Mouse (Mus musculus): Measurements from ENCODE around the gene Rcl1. TPM values are rescaled to one million over a fixed set of nuclear protein-coding genes. Genes with fewer than 3 reads are reported as not detected.

Gene Rcl1
- 42.1 and 43.8 TPM in 2 replicates for polyA plus RNA-seq (2016; fragmentation: Nextera tagmentation; extraction: Ambion mirVana)

GRCm38 (mm10) chr19:29100874-29101542, at the start of gene Rcl1:
Gene Rcl1 (plus strand): TSS chr19:29101375.
- no peaks in the 10 kb centered on the region for H3K9me3 ChIP-seq
- peak within 1 kb of the TSS; percentile 80 for H3K4me3 ChIP-seq (replicated peaks)
- H3K27me3 ChIP-seq, result 0 out of 2 replicates have a peak, but pooled peaks cover 9% of the 10 kb centered on the region
- H3K4me2 ChIP-seq, result peak within 1 kb of the TSS; percentile 81
- WGBS, result under 1% methylated on average over 58 of the region's 58 CpGs
- peak; percentile 100 for ATAC-seq (ENCODE audit: low FRiP score)
- H3K27ac ChIP-seq, result peak within 1 kb of the TSS; percentile 50
- H3K36me3 ChIP-seq (replicated peaks), result no peaks in the 10 kb centered on the region
- H3K4me1 ChIP-seq, result peaks cover 13% of the 10 kb centered on the region
- H3K9ac ChIP-seq, result peak within 1 kb of the TSS; percentile 71

GRCm38 (mm10) chr19:29052786-29053185, 48.4 kb upstream of the Rcl1 start:
- no peak for ATAC-seq (ENCODE audit: low FRiP score)
- H3K4me2 ChIP-seq, result no peak overlapping the region
- 90% methylated on average over 12 of the region's 12 CpGs for WGBS
- no peaks in the 10 kb centered on the region for H3K36me3 ChIP-seq (replicated peaks)
- no peaks in the 10 kb centered on the region for H3K27me3 ChIP-seq
- H3K27ac ChIP-seq, result no peak overlapping the region
- H3K9me3 ChIP-seq, result no peaks in the 10 kb centered on the region
- H3K4me1 ChIP-seq, result peaks cover 4% of the 10 kb centered on the region
- H3K4me3 ChIP-seq (replicated peaks), result no peak overlapping the region
- H3K9ac ChIP-seq, result no peak overlapping the region

- no peaks in the 10 kb centered on the region for H3K27me3 ChIP-seq
- no peak overlapping the region for H3K4me3 ChIP-seq (replicated peaks)
- H3K36me3 ChIP-seq (replicated peaks), result no peaks in the 10 kb centered on the region
- H3K4me1 ChIP-seq, result no peaks in the 10 kb centered on the region
- H3K9me3 ChIP-seq, result no peaks in the 10 kb centered on the region
- H3K4me2 ChIP-seq, result no peak overlapping the region
- no peak for ATAC-seq (ENCODE audit: low FRiP score)
- H3K9ac ChIP-seq, result no peak overlapping the region
- 88% methylated on average over 6 of the region's 6 CpGs for WGBS
- no peak overlapping the region for H3K27ac ChIP-seq
Measured at GRCm38 (mm10) chr19:29054594-29054993, 46.6 kb upstream of the Rcl1 start.

GRCm38 (mm10) chr19:29055469-29055868, 45.7 kb upstream of the Rcl1 start:
- Histone ChIP-seq H3K9me3 (no peaks in the 10 kb centered on the region), H3K4me2 (no peak overlapping the region), H3K27ac (no peak overlapping the region), H3K4me1 (peaks cover 4% of the 10 kb centered on the region), H3K4me3 (replicated peaks) (no peak overlapping the region), H3K9ac (no peak overlapping the region), H3K36me3 (replicated peaks) (no peaks in the 10 kb centered on the region), H3K27me3 (no peaks in the 10 kb centered on the region)
- ATAC-seq (ENCODE audit: low FRiP score), result no peak
- 84% methylated on average over 4 of the region's 4 CpGs for WGBS

- Histone ChIP-seq H3K27me3 (no peaks in the 10 kb centered on the region), H3K9ac (no peak overlapping the region), H3K36me3 (replicated peaks) (no peaks in the 10 kb centered on the region), H3K4me3 (replicated peaks) (no peak overlapping the region), H3K4me1 (peaks cover 10% of the 10 kb centered on the region), H3K27ac (no peak overlapping the region), H3K9me3 (no peaks in the 10 kb centered on the region), H3K4me2 (no peak overlapping the region)
- ATAC-seq (ENCODE audit: low FRiP score), result no peak
- 88% methylated on average over 5 of the region's 5 CpGs for WGBS
Measured at GRCm38 (mm10) chr19:29058741-29059140, 42.4 kb upstream of the Rcl1 start.

GRCm38 (mm10) chr19:29059688-29060087, 41.5 kb upstream of the Rcl1 start:
- Histone ChIP-seq H3K4me2 (no peak overlapping the region), H3K27me3 (no peaks in the 10 kb centered on the region), H3K9me3 (no peaks in the 10 kb centered on the region), H3K36me3 (replicated peaks) (no peaks in the 10 kb centered on the region), H3K9ac (no peak overlapping the region), H3K27ac (no peak overlapping the region), H3K4me1 (peaks cover 10% of the 10 kb centered on the region), H3K4me3 (replicated peaks) (no peak overlapping the region)
- no peak for ATAC-seq (ENCODE audit: low FRiP score)
- 89% methylated on average over 2 of the region's 2 CpGs for WGBS

GRCm38 (mm10) chr19:29060299-29060698, 40.9 kb upstream of the Rcl1 start:
- Histone ChIP-seq H3K9ac (no peak overlapping the region), H3K4me1 (peaks cover 10% of the 10 kb centered on the region), H3K4me3 (replicated peaks) (no peak overlapping the region), H3K4me2 (no peak overlapping the region), H3K36me3 (replicated peaks) (no peaks in the 10 kb centered on the region), H3K9me3 (no peaks in the 10 kb centered on the region), H3K27me3 (no peaks in the 10 kb centered on the region), H3K27ac (no peak overlapping the region)
- no peak for ATAC-seq (ENCODE audit: low FRiP score)
- 26% methylated on average over 6 of the region's 6 CpGs for WGBS

- WGBS, result 81% methylated on average over 5 of the region's 5 CpGs
- H3K36me3 ChIP-seq (replicated peaks), result no peaks in the 10 kb centered on the region
- H3K4me2 ChIP-seq, result no peak overlapping the region
- ATAC-seq (ENCODE audit: low FRiP score), result no peak
- no peak overlapping the region for H3K4me3 ChIP-seq (replicated peaks)
- H3K27me3 ChIP-seq, result no peaks in the 10 kb centered on the region
- H3K4me1 ChIP-seq, result peaks cover 17% of the 10 kb centered on the region
- H3K9me3 ChIP-seq, result no peaks in the 10 kb centered on the region
- H3K27ac ChIP-seq, result no peak overlapping the region
- H3K9ac ChIP-seq, result no peak overlapping the region
Measured at GRCm38 (mm10) chr19:29063009-29063408, 38.2 kb upstream of the Rcl1 start.

GRCm38 (mm10) chr19:29063577-29064363, 37.4 kb upstream of the Rcl1 start:
- H3K27ac ChIP-seq, result no peak overlapping the region
- 18% methylated on average over 18 of the region's 18 CpGs for WGBS
- no peaks in the 10 kb centered on the region for H3K9me3 ChIP-seq
- peak overlapping the region; percentile 29; the same call in 1 of the 2 replicates for H3K4me2 ChIP-seq
- H3K9ac ChIP-seq, result no peak overlapping the region
- H3K36me3 ChIP-seq (replicated peaks), result no peaks in the 10 kb centered on the region
- H3K4me3 ChIP-seq (replicated peaks), result no peak overlapping the region
- peaks cover 17% of the 10 kb centered on the region for H3K4me1 ChIP-seq
- no peaks in the 10 kb centered on the region for H3K27me3 ChIP-seq
- peak; percentile 88 for ATAC-seq (ENCODE audit: low FRiP score)

GRCm38 (mm10) chr19:29064451-29065102, 36.6 kb upstream of the Rcl1 start:
- 0 out of 2 replicates have a peak, but pooled peaks have one; percentile 12 for ATAC-seq (ENCODE audit: low FRiP score)
- WGBS, result 57% methylated on average over 9 of the region's 9 CpGs
- Histone ChIP-seq H3K27me3 (no peaks in the 10 kb centered on the region), H3K27ac (peak overlapping the region; percentile 42; the same call in 1 of the 2 replicates), H3K4me3 (replicated peaks) (no peak overlapping the region), H3K4me1 (peaks cover 17% of the 10 kb centered on the region), H3K9ac (no peak overlapping the region), H3K36me3 (replicated peaks) (no peaks in the 10 kb centered on the region), H3K4me2 (no peak overlapping the region), H3K9me3 (no peaks in the 10 kb centered on the region)

GRCm38 (mm10) chr19:29066981-29067471, 34.1 kb upstream of the Rcl1 start:
- Histone ChIP-seq H3K9me3 (no peaks in the 10 kb centered on the region), H3K4me2 (peak overlapping the region; percentile 34), H3K27me3 (no peaks in the 10 kb centered on the region), H3K36me3 (replicated peaks) (no peaks in the 10 kb centered on the region), H3K4me1 (peaks cover 10% of the 10 kb centered on the region), H3K9ac (no peak overlapping the region), H3K27ac (no peak overlapping the region), H3K4me3 (replicated peaks) (peak overlapping the region; percentile 7)
- 19% methylated on average over 11 of the region's 11 CpGs for WGBS
- ATAC-seq (ENCODE audit: low FRiP score), result peak; percentile 60

GRCm38 (mm10) chr19:29069195-29069594, 32.0 kb upstream of the Rcl1 start:
- 81% methylated on average over 5 of the region's 5 CpGs for WGBS
- Histone ChIP-seq H3K4me2 (no peak overlapping the region), H3K27me3 (no peaks in the 10 kb centered on the region), H3K27ac (no peak overlapping the region), H3K9me3 (no peaks in the 10 kb centered on the region), H3K9ac (no peak overlapping the region), H3K36me3 (replicated peaks) (no peaks in the 10 kb centered on the region), H3K4me1 (peaks cover 7% of the 10 kb centered on the region), H3K4me3 (replicated peaks) (no peak overlapping the region)
- no peak for ATAC-seq (ENCODE audit: low FRiP score)

Data from forebrain, embryonic 12.5 days (tissue).